Mouse (Mus musculus) embryonic fibroblast, embryonic 13.5 days (primary cell): Measurements from ENCODE around the gene Slain1.

ENCODE experiments used
- CTCF ChIP-seq: IDR thresholded peaks from 2 replicates; pipeline ENCODE4 v1.5.1; 2011; ENCODE audit warnings: mild to moderate bottlenecking, control low read depth, low read length, moderate library complexity, borderline replicate concordance; ENCODE audit not compliant: insufficient read depth
- POLR2A ChIP-seq: IDR thresholded peaks from 2 replicates; pipeline ENCODE4 v1.6.1; 2011; ENCODE audit warnings: low read depth, mild to moderate bottlenecking, control low read depth, low read length, moderate library complexity

DNA sequence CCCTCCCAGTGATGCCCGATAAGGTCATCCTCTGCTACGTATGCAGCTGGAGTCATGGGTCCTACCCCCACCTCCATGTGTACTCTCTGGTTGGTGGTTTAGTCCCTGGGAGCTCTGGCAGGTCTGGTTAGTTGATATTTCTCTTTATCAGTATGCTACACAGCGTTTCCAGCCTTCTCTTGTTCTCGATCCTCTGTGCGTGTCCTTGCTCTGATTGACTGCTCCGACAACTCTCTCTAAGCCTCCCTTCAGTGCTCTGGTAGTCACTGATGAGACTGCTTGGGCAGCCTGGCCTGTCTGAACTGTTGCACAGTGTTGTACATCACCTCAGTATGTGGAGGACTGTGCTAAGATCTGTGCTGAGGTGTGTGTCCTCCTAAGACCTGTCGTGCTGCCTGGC, 70.1 kb downstream of the Slain1 start:
- no peak for TF ChIP-seq POLR2A
- no peak for TF ChIP-seq CTCF
